Mouse (Mus musculus) macrophage (primary cell): ENCODE measurements around the gene Hspb8. TPM values are rescaled to one million over a fixed set of nuclear protein-coding genes. Genes with fewer than 3 reads are reported as not detected.

Source experiments
- H3K27ac ChIP-seq: fragments of 350-480 bp; formaldehyde crosslinking; 2 replicates; pipeline ENCODE4 v1.9.0; 2021
- H3K36me3 ChIP-seq: fragments of 350-480 bp; formaldehyde crosslinking; 2 replicates; pipeline ENCODE4 v1.9.0; 2021; ENCODE audit errors: inconsistent target
- H3K4me3 ChIP-seq: fragments of 350-480 bp; formaldehyde crosslinking; 2 replicates; pipeline ENCODE4 v1.9.0; 2021; ENCODE audit errors: inconsistent target
- H3K79me2 ChIP-seq: fragments of 350-480 bp; formaldehyde crosslinking; 2 replicates; pipeline ENCODE4 v1.9.0; 2021; ENCODE audit errors: inconsistent target
- WGBS: methylation state at CpG from one replicate; pipeline ENCODE4 v1.1.7; 2026; ENCODE audit warnings: inconsistent platforms; ENCODE audit not compliant: missing documents; 5-methylcytosine and 5-hydroxymethylcytosine counted together
- polyA plus RNA-seq: library from polyadenylated mRNA; stranded (reverse); fragments of 250-400 nt; gene quantifications from 3 replicates; pipeline ENCODE4 v1.2.4, GENCODE M21; 2018; ENCODE audit warnings: inconsistent platforms

Gene Hspb8
- polyA plus RNA-seq, 1 experiment from 2014 or later = 0.07 TPM

DNA sequence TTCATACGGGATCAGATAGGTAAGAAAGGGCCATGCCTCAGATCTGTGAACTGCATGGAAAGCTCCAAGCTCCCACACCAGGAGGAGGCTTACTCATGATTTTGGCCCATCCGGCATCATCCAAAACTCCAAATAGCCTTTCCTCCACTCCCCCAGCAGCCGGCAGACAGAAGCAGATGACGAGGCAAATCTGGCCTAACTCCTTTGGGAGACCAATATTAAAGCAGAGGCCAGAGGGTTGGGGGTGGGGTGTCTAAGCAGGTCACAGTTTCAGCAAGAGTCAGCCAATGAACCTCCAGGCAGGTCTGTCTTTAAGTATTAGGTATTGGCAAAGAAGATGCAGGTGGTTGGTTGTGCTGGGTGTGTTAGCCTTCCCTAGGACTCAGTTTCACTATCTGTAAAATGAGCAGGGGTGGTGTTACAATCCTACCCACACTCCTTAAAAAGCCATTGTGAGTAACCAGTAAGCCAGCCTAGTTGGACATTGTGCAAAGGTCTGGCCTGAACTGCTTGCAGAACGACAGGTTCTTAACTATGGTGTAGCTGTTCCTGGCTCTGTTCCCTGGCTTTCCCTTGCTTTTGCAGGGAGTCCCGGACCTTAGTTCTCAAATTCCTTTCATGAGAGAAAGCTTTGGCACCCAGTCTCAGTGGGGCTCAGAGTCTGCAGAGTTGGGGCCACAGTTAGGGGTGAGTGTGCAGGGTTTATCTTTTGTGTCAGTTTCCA lies 3.2 kb downstream of the Hspb8 start:
- Histone ChIP-seq H3K36me3 (no peaks in the 10 kb centered on the region), H3K27ac (no peak overlapping the region), H3K79me2 (no peaks in the 10 kb centered on the region), H3K4me3 (no peak overlapping the region)
- 92% methylated on average over 6 of the region's 6 CpGs for WGBS

- Histone ChIP-seq H3K79me2 (no peaks in the 10 kb centered on the region), H3K4me3 (no peak overlapping the region), H3K36me3 (no peaks in the 10 kb centered on the region), H3K27ac (no peak overlapping the region)
- WGBS = 89% methylated on average over 5 of the region's 5 CpGs
Measured at GRCm38 (mm10) chr5:116416208-116416607, 6.5 kb downstream of the Hspb8 start.

- H3K36me3 ChIP-seq = no peaks in the 10 kb centered on the region
- no peaks in the 10 kb centered on the region for H3K79me2 ChIP-seq
- no peak overlapping the region for H3K27ac ChIP-seq
- WGBS = 30% methylated on average over 15 of the region's 16 CpGs
- H3K4me3 ChIP-seq = no peak overlapping the region
Measured at GRCm38 (mm10) chr5:116409689-116410590, 12.7 kb downstream of the Hspb8 start.

DNA sequence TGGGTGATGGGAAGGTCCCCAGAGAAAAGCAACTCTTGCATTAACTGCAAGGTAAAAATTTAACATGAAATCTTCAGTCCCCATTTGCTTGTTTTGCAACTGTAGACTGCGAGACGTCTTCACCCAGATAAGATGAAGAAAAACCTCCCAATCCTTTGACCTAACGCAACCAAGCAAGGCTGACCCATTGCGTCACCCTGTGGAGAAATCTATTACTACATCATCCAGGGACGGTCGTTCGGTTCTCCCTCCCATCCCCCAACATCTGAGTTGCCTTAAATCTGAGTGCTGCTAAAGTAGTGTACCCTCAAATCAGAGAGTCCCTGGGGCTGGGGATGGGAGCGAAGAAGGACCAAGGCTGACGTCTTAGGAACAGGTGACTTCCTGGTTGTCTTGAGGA lies 13.7 kb downstream of the Hspb8 start:
- no peaks in the 10 kb centered on the region for H3K36me3 ChIP-seq
- WGBS = 65% methylated on average over 9 of the region's 9 CpGs
- no peak overlapping the region for H3K4me3 ChIP-seq
- no peaks in the 10 kb centered on the region for H3K79me2 ChIP-seq
- H3K27ac ChIP-seq = no peak overlapping the region

DNA sequence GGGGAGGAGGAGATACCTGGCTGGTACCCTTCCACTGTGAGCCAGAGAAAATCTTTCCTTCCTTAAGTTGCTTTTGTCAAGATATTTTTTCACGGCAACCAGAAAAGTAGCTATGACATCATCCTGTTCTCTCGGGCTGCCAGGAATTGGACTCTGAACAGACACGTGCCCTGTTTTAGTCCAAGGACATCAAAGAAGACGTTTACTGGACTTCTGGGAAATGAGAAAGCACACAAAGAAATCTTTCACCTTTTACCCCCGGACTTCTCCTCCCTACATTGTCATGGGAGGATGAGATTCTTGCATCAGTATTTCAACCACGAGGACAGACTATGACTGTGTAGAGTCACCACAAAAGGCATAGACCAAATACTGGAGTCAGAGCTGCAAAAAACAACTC lies 14.7 kb downstream of the Hspb8 start:
- Histone ChIP-seq H3K4me3 (no peak overlapping the region), H3K36me3 (no peaks in the 10 kb centered on the region), H3K79me2 (no peaks in the 10 kb centered on the region), H3K27ac (no peak overlapping the region)
- 34% methylated on average over 6 of the region's 6 CpGs for WGBS

DNA sequence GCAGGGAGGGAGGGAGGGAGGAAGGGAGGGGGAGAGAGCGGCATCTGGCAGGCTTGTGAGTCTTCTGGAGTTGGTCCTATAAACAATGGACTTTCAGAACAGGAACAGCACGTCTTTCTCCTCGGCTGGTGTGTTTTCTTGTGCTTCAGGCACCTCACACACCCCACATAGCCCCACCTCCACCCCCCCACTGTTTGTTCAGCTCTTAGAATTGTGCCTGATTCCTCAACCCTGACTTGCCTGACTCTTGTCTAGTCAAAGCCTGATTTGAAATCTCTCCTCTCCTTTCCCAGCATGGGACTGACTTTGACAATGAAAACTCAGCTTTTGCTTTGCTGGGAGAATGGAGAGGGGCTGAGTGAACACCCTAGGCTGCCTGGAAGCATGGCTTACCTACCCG lies 15.3 kb downstream of the Hspb8 start:
- WGBS = 32% methylated on average over 2 of the region's 4 CpGs
- Histone ChIP-seq H3K79me2 (no peaks in the 10 kb centered on the region), H3K27ac (no peak overlapping the region), H3K36me3 (no peaks in the 10 kb centered on the region), H3K4me3 (no peak overlapping the region)

- H3K36me3 ChIP-seq = no peaks in the 10 kb centered on the region
- 65% methylated on average over 3 of the region's 3 CpGs for WGBS
- H3K79me2 ChIP-seq = no peaks in the 10 kb centered on the region
- H3K4me3 ChIP-seq = no peak overlapping the region
- no peak overlapping the region for H3K27ac ChIP-seq
Measured at GRCm38 (mm10) chr5:116406507-116406906, 16.2 kb downstream of the Hspb8 start.

DNA sequence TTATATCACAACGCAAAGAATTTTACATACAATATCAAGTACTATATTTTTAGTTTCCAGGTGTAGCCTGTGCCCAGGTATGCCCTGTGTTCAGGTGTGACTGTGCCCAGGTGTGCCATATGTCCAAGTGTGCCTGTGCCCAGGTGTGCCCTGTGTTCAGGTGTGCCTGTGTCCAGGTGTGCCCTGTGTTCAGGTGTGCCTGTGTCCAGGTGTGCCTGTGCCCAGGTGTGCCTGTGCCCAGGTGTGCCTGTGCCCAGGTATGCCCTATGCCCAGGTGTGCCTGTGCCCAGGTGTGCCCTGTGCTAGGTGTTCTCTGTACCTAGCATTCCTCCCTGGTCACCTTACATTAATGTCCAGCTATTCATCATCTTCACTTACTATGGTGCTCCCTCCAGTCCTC lies 16.7 kb downstream of the Hspb8 start:
- Histone ChIP-seq H3K27ac (no peak overlapping the region), H3K79me2 (no peaks in the 10 kb centered on the region), H3K36me3 (no peaks in the 10 kb centered on the region), H3K4me3 (no peak overlapping the region)
- WGBS = 100% methylated on average over 1 of the region's 1 CpGs

DNA sequence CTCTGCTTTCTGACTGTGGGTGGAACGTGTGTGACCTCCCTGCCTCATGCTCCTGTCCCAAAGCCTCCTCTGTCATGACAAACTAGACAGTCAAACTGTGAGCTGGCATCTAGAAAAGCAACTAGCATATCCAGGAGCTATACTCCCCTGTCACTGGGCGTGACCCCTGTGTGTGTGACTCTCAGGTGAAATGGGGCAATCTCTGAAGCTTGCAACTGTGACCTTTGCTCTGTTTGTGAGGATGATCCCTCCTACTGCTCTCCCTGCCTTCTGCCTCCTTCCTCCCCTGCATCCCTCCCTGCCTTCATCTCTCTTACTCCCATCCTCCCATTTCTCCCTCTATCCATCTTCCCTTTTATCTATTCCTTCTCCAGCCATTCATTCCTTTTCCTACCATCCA lies 18.6 kb downstream of the Hspb8 start:
- Histone ChIP-seq H3K4me3 (no peak overlapping the region), H3K79me2 (no peaks in the 10 kb centered on the region), H3K27ac (no peak overlapping the region), H3K36me3 (no peaks in the 10 kb centered on the region)
- 100% methylated on average over 2 of the region's 2 CpGs for WGBS

DNA sequence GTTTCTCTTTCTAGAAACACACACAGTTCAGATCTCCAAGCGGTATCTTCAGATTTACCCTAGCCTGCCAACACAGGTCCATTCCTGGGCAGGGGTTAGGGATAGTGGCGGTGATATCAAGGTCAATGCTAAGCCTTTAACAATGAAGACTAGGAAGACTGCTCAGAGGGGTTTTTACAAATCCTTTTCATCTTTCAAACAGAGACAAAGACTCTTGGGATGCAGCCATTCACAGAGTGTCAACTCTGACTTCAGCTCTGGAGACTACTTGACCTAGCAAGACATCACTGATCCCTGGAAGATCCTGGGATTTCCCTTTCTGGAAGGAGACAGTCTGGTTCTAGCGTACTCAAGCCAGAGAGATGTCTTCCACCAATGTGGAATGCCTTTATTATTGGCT lies 21.9 kb downstream of the Hspb8 start:
- 83% methylated on average over 3 of the region's 3 CpGs for WGBS
- Histone ChIP-seq H3K36me3 (no peaks in the 10 kb centered on the region), H3K79me2 (no peaks in the 10 kb centered on the region), H3K4me3 (no peak overlapping the region), H3K27ac (no peak overlapping the region)

- WGBS = 68% methylated on average over 8 of the region's 8 CpGs
- Histone ChIP-seq H3K79me2 (no peaks in the 10 kb centered on the region), H3K27ac (no peak overlapping the region), H3K36me3 (no peaks in the 10 kb centered on the region), H3K4me3 (no peak overlapping the region)
Measured at GRCm38 (mm10) chr5:116400042-116400730, 22.5 kb downstream of the Hspb8 start.

DNA sequence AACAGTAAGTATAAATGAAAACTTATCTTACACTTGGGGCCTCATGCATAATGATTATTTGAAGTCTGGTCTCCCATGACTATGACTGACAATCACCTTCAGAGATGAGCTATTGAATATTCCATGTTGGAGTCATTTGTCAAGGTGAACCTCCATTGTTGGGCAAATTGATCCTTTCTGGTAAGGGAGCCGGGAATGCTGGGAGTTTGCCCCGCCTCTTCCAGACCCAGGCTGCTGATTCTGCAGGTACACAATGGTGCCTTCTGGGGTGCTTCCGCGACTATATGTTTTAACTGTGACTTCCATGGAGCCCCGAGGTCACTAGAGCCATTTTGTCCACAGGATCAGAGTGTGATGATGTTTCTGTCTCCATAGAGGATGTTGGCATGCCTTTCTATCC lies 26.6 kb downstream of the Hspb8 start:
- H3K4me3 ChIP-seq = no peak overlapping the region
- no peaks in the 10 kb centered on the region for H3K36me3 ChIP-seq
- H3K79me2 ChIP-seq = no peaks in the 10 kb centered on the region
- 64% methylated on average over 5 of the region's 5 CpGs for WGBS
- H3K27ac ChIP-seq = no peak overlapping the region

- H3K36me3 ChIP-seq = no peaks in the 10 kb centered on the region
- H3K79me2 ChIP-seq = no peaks in the 10 kb centered on the region
- no peak overlapping the region for H3K4me3 ChIP-seq
- no peak overlapping the region for H3K27ac ChIP-seq
- WGBS = 85% methylated on average over 9 of the region's 9 CpGs
Measured at GRCm38 (mm10) chr5:116392603-116393002, 30.1 kb downstream of the Hspb8 start.

- WGBS = 75% methylated on average over 15 of the region's 15 CpGs
Measured at GRCm38 (mm10) chr5:116389856-116390542, 32.7 kb downstream of the Hspb8 start.

More at GRCm38 (mm10) chr5:116389856-116390542, 32.7 kb downstream of the Hspb8 start:
- H3K79me2 ChIP-seq = no peaks in the 10 kb centered on the region
- H3K36me3 ChIP-seq = no peaks in the 10 kb centered on the region
- H3K27ac ChIP-seq = no peak overlapping the region
- H3K4me3 ChIP-seq = no peak overlapping the region
